Mouse (Mus musculus) embryo, embryonic 10.5 days (tissue): ENCODE results near the gene Senp3.
"Not testable (repeated sequence)": the region's sequence is repeated elsewhere in the genome, so short reads cannot be mapped to it uniquely, and the experiment has no call there.

Experiments used
- DNase-seq: peaks from one replicate; pipeline ENCODE4 v3.0.0-alpha.2; 2015; ENCODE audit warnings: low spot score

Senp3 gene

GRCm38 (mm10) chr11:69653399-69653798 lies 28.5 kb downstream of the Senp3 start:
- no peak for DNase-seq

- no peak for DNase-seq
Observed at GRCm38 (mm10) chr11:69645860-69646259, 36.0 kb downstream of the Senp3 start.

GRCm38 (mm10) chr11:69635471-69635870 lies 46.4 kb downstream of the Senp3 start:
- no peak for DNase-seq

- peak; percentile 55 for DNase-seq
Observed at GRCm38 (mm10) chr11:69633128-69633866, 48.6 kb downstream of the Senp3 start.

- peak; percentile 100 for DNase-seq
Observed at GRCm38 (mm10) chr11:69632284-69633089, 49.4 kb downstream of the Senp3 start, which contains the start of gene Fxr2. Fxr2 (plus strand) TSS chr11:69632990.

- DNase-seq, result peak; percentile 45
Observed at GRCm38 (mm10) chr11:69629802-69630201, 52.1 kb downstream of the Senp3 start.

GRCm38 (mm10) chr11:69628286-69628685 lies 53.6 kb downstream of the Senp3 start:
- DNase-seq, result peak; percentile 92

- not testable (repeated sequence) for DNase-seq
Observed at GRCm38 (mm10) chr11:69624339-69624738, 57.5 kb downstream of the Senp3 start.
